Mouse (Mus musculus) telencephalon, adult 2 months (tissue): ENCODE measurements around the gene Agfg1.
"Not testable (repeated sequence)": the region's sequence is repeated elsewhere in the genome, so short reads cannot be mapped to it uniquely, and the experiment has no call there.

Experiments
- DNase-seq: peaks from one replicate; pipeline ENCODE4 v3.0.0-alpha.2; 2011; ENCODE audit warnings: low read depth, low spot score

The Agfg1 gene

GRCm38 (mm10) chr1:82901201-82901600 lies 61.9 kb downstream of the Agfg1 start:
- DNase-seq: no peak

GRCm38 (mm10) chr1:82905886-82906285 lies 66.6 kb downstream of the Agfg1 start:
- DNase-seq: no peak

GRCm38 (mm10) chr1:82913025-82913424 lies 73.7 kb downstream of the Agfg1 start, which contains the start of gene A030005L19Rik:
Gene A030005L19Rik (plus strand): TSS chr1:82913325.
- DNase-seq: no peak

- not testable (repeated sequence) for DNase-seq
Measured at GRCm38 (mm10) chr1:82913434-82913833, 74.2 kb downstream of the Agfg1 start.

- DNase-seq: no peak
Measured at GRCm38 (mm10) chr1:82924650-82925049, 85.4 kb downstream of the Agfg1 start, which contains the start of gene A030014E15Rik. Gene A030014E15Rik (plus strand): TSS chr1:82924917.

- DNase-seq: not testable (repeated sequence)
Measured at GRCm38 (mm10) chr1:82930558-82930957, 91.3 kb downstream of the Agfg1 start.

- not testable (repeated sequence) for DNase-seq
Measured at GRCm38 (mm10) chr1:82931326-82931725, 92.0 kb downstream of the Agfg1 start, which contains the start of gene Gm6217. Gene Gm6217 (minus strand): TSS chr1:82931399.

- DNase-seq: no peak
Measured at GRCm38 (mm10) chr1:82938666-82939065, 99.4 kb downstream of the Agfg1 start.

GRCm38 (mm10) chr1:82942505-82942904 lies 103.2 kb downstream of the Agfg1 start:
- DNase-seq: not testable (repeated sequence)

GRCm38 (mm10) chr1:82943295-82943694 lies 104.0 kb downstream of the Agfg1 start, which contains the start of gene A030003K21Rik:
Gene A030003K21Rik (minus strand): TSS chr1:82943388.
- DNase-seq: not testable (repeated sequence)

GRCm38 (mm10) chr1:82946029-82946428 lies 106.7 kb downstream of the Agfg1 start:
- not testable (repeated sequence) for DNase-seq

GRCm38 (mm10) chr1:82948601-82949000 lies 109.3 kb downstream of the Agfg1 start:
- DNase-seq: no peak
